Mouse (Mus musculus): Measurements from ENCODE around the gene Hs1bp3. TPM values are rescaled to one million over a fixed set of nuclear protein-coding genes. Genes with fewer than 3 reads are reported as not detected.

The Hs1bp3 gene
- total RNA-seq, 2 experiments from 2014 or later: 10.5 to 12.0 TPM

DNA sequence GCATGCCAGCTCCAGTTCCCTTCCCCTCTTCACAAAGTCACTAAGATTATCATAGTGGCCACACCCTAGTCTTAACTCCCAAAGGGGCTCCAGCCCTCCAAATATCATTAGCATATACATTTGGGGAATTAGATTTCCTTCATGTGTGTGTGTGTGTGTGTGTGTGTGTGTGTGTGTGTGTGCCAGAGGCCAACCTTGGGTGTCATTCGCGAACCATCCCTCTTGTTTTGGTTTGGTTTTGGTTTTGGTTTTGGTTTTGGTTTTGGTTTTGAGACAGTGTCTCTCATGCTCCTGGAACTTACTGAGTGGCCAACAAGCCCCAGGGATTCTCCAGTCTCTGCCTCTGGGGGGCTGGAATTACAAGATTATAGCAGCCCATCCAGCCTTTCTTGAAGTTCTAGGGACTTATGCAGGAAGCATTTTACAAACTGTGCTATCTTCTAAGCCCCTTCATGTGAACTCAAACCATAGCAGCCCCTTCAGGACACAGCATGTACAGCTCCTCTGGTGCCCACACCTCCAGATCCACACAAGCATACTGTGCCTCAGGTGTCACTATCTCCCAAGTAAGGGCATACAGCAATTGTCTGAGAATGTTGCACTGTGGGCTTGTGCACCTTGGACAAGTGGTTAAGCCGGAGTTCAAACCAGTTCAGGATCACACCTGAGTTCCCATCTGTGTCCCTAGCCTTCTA, 46.3 kb downstream of the Hs1bp3 start:
- no peak for DNase-seq (ENCODE audit: low spot score in 2 of 2)

DNA sequence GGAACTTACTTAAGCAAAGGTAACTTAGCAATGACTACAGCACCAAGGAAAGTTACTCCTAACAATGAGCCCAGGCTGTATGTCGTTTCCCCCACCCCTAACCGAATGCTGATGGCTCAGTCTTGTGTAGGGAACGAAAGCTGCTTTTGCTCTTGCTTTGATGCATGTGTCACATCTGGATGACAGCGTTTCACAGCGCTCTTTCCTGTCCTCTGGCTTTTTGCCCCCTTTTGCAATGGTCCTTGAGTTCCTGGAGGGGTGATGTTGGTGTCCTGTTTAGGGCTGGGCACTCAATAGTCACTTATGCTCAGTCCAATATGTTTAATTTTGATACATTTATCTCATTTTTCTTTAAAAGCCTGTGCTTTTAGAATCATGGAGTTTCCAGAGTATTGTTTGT, 48.6 kb downstream of the Hs1bp3 start:
- no peak for DNase-seq (ENCODE audit: low spot score in 2 of 2)

DNA sequence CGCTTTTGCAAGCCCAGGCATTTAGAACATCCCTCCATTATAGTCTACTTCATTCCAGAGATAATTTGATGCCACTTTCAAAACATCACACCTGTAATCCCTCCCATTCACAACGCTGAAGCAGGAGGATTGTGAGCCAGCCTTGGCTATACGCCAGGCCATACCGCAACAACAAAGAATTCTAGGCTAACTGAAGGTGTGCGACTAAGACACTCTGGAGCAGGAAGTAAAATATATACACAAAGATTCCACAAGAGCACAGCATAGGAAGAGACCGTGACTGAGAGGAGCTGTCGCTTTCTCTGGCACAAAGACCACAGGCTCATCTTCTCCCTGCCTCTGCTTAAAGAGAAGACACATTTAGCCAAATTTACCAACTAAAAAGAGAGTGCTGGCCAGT, 49.2 kb downstream of the Hs1bp3 start:
- no peak for DNase-seq (ENCODE audit: low spot score in 2 of 2)

DNA sequence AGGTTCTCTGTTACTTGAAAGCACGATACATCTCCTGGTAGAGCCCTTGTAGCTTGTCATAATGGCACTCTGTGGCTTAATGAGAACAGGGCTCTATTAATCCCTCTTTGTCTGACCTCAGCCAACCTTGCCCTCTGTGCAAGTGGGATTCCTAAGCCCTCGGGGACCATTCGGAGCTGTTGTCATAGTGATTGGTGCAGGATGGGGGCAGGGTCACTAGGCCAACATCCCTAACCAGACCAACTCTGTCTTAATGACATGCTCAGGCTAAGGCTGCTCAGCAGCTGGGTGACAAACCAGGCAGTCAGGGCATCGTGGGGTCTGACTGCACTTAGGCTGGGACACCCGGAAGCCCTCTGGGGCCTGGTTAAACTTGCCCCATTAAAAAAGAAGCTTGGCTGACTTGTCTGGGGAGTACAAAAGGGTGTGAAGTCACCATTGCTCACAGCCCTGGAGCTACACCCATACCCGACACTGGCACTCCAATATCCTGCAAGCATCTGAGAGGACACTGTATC, 51.1 kb downstream of the Hs1bp3 start:
- DNase-seq (ENCODE audit: low spot score in 2 of 2): peak; percentile 45 to 53

- DNase-seq (ENCODE audit: low spot score in 2 of 2): no peak
Observed at GRCm38 (mm10) chr12:8365336-8365735, 52.1 kb downstream of the Hs1bp3 start.

DNA sequence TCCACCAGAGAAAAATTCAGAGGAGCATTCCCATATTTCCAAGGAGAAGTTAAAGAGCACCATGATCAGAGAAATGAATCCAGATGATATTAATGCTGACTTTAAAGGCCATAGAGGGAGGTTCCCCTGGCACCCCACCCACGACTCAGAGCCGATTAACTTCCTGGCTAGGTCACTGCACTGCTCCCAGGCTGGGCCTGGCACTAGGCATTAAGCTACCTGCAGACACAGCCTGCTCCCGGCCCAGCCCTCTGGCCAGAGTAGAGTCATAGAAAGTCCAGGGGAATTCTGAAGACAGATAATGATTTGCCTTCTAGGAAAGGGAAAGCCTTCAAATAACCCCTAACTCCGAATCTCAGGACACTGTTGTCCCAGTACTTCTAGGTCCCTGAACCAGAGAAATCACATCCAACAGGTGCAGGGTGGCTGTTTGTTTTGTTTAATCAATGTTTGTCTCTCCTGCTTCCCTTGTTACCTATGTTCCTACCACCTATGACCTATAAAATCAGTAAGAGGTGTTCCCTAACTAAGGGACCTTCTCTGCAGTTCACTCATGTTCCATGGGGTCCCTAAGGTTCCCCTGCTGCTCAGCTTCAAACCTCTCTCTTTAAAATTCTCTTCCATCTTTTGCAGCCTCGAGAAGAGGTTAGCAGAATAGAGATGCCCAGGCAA, 52.8 kb downstream of the Hs1bp3 start:
- no peak for DNase-seq (ENCODE audit: low spot score in 2 of 2)

GRCm38 (mm10) chr12:8366688-8367087, 53.5 kb downstream of the Hs1bp3 start:
- no peak for DNase-seq (ENCODE audit: low spot score in 2 of 2)

DNA sequence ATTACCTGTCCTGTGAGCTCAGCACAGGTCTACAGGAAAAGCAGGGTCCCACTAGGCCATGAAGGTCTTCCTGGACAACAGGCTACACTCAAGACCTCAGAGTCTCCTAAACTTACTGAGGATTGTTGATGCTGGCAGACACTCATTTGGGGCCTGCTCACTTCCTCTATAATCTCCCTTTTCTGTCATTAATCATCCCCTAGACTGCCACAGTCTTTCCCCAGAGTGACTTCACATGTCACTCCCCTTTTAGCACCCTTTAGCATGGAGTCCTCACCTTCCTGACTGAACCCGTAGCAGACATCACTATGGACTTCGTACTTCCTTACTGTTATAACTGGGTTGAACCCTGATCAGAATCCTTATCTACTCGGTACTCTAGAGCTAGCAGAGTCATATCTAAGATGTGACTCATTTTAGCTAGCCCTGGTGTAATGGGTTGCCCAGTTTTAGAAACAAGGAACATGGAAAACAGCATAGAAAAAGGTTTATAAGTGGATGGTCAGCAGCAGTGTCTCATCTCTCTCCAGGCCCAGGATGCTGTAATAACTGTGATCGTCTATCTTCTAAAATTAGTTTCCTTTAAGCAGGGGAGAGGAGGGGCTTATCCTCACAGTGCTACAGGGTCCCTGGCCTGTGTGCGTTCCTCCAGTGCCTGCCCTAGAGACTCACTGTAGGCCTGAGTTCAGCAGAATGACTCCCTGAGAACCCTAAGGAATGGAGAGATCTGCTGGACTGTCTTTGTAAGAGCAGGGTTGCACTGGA, 58.7 kb downstream of the Hs1bp3 start:
- no peak for DNase-seq (ENCODE audit: low spot score in 2 of 2)

DNA sequence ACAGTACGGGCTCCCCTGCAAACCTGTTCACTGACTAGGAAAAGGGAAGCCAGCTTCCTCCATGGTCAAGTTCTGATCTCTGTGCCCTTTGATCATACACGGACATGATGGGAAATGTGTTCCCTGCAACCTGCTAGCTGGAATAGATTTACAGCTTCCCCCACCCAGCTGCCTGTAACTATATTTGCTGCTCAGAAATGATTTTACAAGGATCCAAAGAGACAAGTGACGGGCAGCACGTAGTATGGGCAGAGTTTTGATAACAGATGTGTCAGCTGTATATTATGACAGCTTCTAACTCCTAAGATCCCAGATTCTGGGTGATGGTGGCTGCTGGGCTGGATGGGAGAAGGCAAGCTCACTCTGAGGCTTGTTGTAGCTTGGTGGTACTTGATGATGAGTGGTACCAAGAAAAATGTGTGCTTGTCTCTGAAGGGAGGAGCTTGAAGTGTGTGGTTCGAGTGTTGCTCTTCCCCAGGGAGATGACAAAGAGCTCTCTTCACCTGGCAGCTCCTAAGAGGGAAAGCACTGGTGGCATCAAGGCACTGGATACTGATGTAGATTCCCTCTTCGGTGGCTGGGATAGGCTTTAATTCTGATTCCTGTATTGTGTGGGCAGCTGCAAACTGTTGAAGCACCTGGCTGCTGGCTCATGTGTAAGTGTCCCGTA, 59.4 kb downstream of the Hs1bp3 start:
- no peak for DNase-seq (ENCODE audit: low spot score in 2 of 2)

DNA sequence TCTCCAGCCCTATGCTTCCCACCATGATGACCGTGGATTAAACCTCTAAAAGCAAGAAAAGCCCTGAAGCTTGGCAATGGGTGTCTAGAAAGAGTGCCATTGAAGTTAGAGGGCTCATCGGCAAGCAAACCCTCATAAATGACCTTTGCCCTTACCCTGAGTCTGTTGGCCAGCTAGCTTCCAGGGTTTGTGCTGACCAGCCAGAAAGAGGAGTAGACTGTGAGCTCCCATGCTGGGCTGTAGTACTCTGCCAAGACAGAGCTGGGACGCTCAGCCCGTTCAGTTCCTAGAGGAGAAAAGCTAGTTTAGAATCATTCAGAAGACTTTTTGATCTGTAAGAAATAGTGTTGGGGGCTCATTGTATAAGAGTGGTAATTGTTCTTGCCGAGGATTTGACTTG, 60.5 kb downstream of the Hs1bp3 start:
- no peak for DNase-seq (ENCODE audit: low spot score in 2 of 2)

DNA sequence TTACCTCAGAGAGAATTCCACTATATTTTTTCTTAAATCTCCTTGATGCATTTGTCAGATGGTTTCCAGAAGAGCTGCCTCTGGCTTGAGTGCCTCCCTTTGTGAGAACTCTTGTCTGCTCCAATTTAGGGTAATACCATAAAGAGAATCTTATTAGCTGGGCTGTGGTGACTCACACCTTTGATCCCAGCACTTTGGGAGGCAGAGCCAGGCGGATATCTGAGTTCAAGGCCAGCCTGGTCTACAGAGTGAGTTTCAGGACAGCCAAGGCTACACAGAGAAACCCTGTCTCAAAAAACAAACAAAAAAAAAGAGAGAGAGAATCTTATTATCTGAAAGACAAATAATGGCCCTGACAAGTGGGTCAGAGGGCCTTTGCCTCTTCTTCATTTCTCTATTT, 63.9 kb downstream of the Hs1bp3 start:
- no peak for DNase-seq (ENCODE audit: low spot score in 2 of 2)

GRCm38 (mm10) chr12:8377955-8378620, 64.9 kb downstream of the Hs1bp3 start:
- no peak for DNase-seq (ENCODE audit: low spot score in 2 of 2)

- DNase-seq (ENCODE audit: low spot score in 2 of 2): no peak
Observed at GRCm38 (mm10) chr12:8379795-8380521, 66.7 kb downstream of the Hs1bp3 start.

GRCm38 (mm10) chr12:8380944-8381343, 67.7 kb downstream of the Hs1bp3 start:
- no peak for DNase-seq (ENCODE audit: low spot score in 2 of 2)

- no peak for DNase-seq (ENCODE audit: low spot score in 2 of 2)
Observed at GRCm38 (mm10) chr12:8381940-8382339, 68.7 kb downstream of the Hs1bp3 start.

GRCm38 (mm10) chr12:8383822-8384221, 70.6 kb downstream of the Hs1bp3 start:
- no peak for DNase-seq (ENCODE audit: low spot score in 2 of 2)

DNA sequence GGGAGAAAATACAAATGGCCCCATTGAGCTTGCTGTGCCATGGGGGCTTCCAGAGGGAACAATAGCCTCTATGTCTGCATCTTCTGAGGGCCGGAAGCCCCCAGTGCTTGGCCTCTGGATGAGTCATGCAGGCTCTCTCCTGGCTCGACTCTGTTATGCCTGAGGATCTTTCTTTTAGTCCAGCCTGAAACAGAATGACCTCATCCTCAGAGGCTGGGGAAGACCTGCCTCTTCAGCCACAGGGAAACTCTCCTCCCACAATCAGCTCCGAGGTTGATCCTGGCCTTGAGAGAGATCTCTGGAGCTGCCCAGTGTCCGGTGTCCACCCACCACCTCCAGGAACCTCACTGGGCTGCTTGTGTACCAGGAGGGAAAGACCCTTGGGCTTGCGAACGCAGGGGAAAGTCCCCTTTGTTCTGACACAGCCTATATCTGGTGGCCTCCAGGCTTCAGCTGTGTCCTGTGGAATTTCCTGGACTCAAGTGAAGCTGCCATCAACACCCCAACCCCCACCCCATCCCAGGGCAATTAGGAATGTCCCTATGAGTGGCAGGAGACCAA, 73.3 kb downstream of the Hs1bp3 start:
- DNase-seq (ENCODE audit: low spot score in 2 of 2): no peak

- no peak for DNase-seq (ENCODE audit: low spot score in 2 of 2)
Observed at GRCm38 (mm10) chr12:8387281-8387680, 74.0 kb downstream of the Hs1bp3 start.

GRCm38 (mm10) chr12:8388529-8389414, 75.5 kb downstream of the Hs1bp3 start:
- DNase-seq (ENCODE audit: low spot score in 2 of 2): no peak

Data from layer of hippocampus, postnatal 10 days (tissue).